22 mouse cellular contexts compared by ENCODE assay signal in genomic region chr5:23441916-23442315, GRCm38 (mm10).
"Had no signal": no experiment of that assay in that cellular context is flagged by ENCODE, and none has a peak within 500 bp of the region (broad histone marks: within the 10 kb centered on the region; RNA-seq: fewer than 3 reads in every experiment).

No protein-coding gene starts in this region.

- H3K9ac ChIP-seq: kidney, embryonic 15.5 days; limb, embryonic 13.5 days; liver, embryonic 14.5 days; liver, postnatal 0 days; lung, embryonic 14.5 days; midbrain, embryonic 12.5 days; midbrain, embryonic 15.5 days; neural tube, embryonic 13.5 days; stomach, embryonic 15.5 days had no signal

- H3K4me1 ChIP-seq: stomach, embryonic 15.5 days had no signal

- ATAC-seq: inflammation-experienced regulatory T-cells, adult 6 months; intestine, embryonic 16.5 days; liver, postnatal 0 days; lung, postnatal 0 days; midbrain, embryonic 15.5 days had no signal

- H3K36me3 ChIP-seq: kidney, embryonic 15.5 days; limb, embryonic 10.5 days; limb, embryonic 13.5 days; midbrain, embryonic 12.5 days; midbrain, embryonic 15.5 days; neural tube, embryonic 13.5 days; stomach, embryonic 15.5 days had no signal

- H3K4me3 ChIP-seq: kidney, embryonic 15.5 days; layer of hippocampus, adult 2 months; limb, embryonic 10.5 days; limb, embryonic 13.5 days; midbrain, embryonic 12.5 days; midbrain, embryonic 15.5 days; myocyte; neural tube, embryonic 13.5 days; stomach, embryonic 15.5 days had no signal

- H3K4me2 ChIP-seq: kidney, embryonic 15.5 days; limb, embryonic 13.5 days; lung, embryonic 14.5 days; midbrain, embryonic 12.5 days; midbrain, embryonic 15.5 days; neural tube, embryonic 13.5 days; stomach, embryonic 15.5 days had no signal

- H3K27ac ChIP-seq: kidney, embryonic 15.5 days; layer of hippocampus, adult 2 months; limb, embryonic 10.5 days; limb, embryonic 13.5 days; liver, embryonic 14.5 days; macrophage; midbrain, embryonic 12.5 days; midbrain, embryonic 15.5 days; neural tube, embryonic 13.5 days; stomach, embryonic 15.5 days had no signal

- H3K9me3 ChIP-seq: kidney, embryonic 15.5 days; limb, embryonic 10.5 days; limb, embryonic 13.5 days; midbrain, embryonic 12.5 days; midbrain, embryonic 15.5 days; neural tube, embryonic 13.5 days; stomach, embryonic 15.5 days had no signal

- H3K27me3 ChIP-seq: kidney, embryonic 15.5 days; limb, embryonic 13.5 days; midbrain, embryonic 12.5 days; midbrain, embryonic 15.5 days; neural tube, embryonic 13.5 days; stomach, embryonic 15.5 days had no signal

- DNase-seq: layer of hippocampus, adult 9-11 months; liver; liver, postnatal 0 days; lung, embryonic 14.5 days; retina, postnatal 1 day; right cerebral cortex, postnatal 25 days; spleen, adult 18-20 months; thymus, postnatal 25 days had no signal
